Mouse (Mus musculus) embryonic fibroblast, embryonic 13.5 days (primary cell): ENCODE results near the gene Samd9l.
"Not testable (repeated sequence)": the region's sequence is repeated elsewhere in the genome, so short reads cannot be mapped to it uniquely, and the experiment has no call there.

Experiments used
- CTCF ChIP-seq: IDR thresholded peaks from 2 replicates; pipeline ENCODE4 v1.5.1; 2011; ENCODE audit warnings: mild to moderate bottlenecking, control low read depth, low read length, moderate library complexity, borderline replicate concordance; ENCODE audit not compliant: insufficient read depth
- POLR2A ChIP-seq: IDR thresholded peaks from 2 replicates; pipeline ENCODE4 v1.6.1; 2011; ENCODE audit warnings: low read depth, mild to moderate bottlenecking, control low read depth, low read length, moderate library complexity

DNA sequence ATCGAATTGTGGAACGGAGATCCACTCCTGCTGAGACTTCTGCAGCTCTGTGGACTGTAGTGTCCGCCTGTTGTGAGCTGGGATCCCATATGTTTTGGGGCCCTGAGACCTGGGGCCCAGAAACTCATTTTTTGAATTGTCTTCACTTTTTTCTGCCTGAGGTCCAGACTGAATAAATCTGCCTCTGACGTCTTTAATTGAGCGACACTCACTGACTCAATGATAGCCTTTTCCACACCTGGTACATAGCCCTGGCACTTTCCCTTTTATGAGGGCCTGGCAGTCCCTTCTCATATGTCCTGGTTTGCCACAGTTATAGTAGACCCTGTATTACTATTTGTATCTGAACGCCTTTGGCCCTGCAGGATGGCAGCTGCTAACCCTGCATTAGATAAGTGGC is 60.2 kb downstream of the Samd9l start:
- TF ChIP-seq POLR2A, CTCF: not testable (repeated sequence)
